Mouse (Mus musculus) small intestine, adult 2 months (tissue): Measurements from ENCODE around the gene Ppm1g.

Source experiments
- CTCF ChIP-seq: fragments of 200-500 bp; IDR thresholded peaks from 2 replicates; pipeline ENCODE4 v1.5.1; 2012; ENCODE audit warnings: low read depth, mild to moderate bottlenecking, control low read depth, inconsistent platforms, low read length, moderate library complexity, mixed read lengths; ENCODE audit not compliant: insufficient replicate concordance, insufficient read length; ENCODE audit errors: extremely low read depth
- POLR2A ChIP-seq: fragments of 200-500 bp; IDR thresholded peaks from 2 replicates; pipeline ENCODE4 v1.6.1; 2012; ENCODE audit warnings: low read depth, mild to moderate bottlenecking, control low read depth, inconsistent platforms, low read length, moderate library complexity

DNA sequence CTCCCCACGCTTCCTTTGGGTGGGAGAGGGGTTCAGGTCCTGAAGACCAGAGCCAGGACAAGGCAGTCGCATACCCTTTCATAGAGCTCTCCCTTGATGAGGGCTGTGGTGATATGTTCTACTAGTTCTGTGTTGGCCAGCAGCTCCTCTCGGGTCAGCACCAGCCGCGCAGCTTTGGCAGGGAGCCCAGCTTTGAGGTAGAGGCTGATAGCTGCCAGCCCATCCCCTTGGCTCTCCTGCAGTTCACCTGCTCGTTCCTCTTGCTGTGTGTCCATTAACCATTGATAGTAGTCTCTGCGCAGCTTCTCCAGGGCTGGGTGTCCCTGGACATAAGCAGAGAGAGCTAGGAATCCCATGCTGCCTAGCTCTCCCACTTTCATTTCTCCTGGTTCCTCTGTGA lies 45.6 kb upstream of the Ppm1g start:
- TF ChIP-seq CTCF = no peak
- TF ChIP-seq POLR2A = no peak
